Mouse (Mus musculus): ENCODE results near the gene Nol3. TPM values are rescaled to one million over a fixed set of nuclear protein-coding genes. Genes with fewer than 3 reads are reported as not detected.

Nol3 gene
- total and polyA plus RNA-seq, 3 experiments: 17.3 to 23.0 (median 19.7) TPM

DNA sequence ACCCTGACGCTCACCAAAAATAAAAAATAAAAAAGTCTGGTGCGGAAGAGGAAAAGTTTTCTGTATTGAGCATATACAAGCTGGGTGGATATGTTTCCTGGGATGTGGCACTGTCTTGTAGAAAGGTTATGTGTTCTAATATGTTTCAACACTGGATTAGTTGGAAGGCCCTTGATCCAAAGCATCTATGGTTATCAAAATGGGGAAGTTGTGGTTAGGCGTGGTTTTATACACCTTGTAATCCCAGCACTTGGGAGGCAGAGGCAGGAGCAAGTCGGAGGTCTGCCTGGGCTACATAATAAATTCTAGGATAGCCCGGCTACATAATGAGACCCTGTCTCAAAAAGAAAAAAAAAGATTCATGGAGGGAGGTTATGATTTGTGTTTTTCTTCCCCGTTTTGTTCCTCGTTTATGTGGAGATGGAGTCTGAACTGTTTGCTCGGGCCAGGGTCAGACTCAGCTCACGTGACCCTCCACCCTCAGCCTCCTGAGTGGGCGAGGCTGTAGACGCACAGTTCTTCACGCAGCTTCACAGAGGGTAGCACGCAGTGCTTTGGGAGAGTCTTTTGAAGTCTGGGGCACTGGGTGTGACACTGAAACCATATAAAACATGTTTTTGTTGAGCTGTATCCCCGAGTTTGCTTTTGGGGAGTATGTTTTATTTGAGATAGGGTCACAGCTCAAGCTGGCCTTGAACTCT is 38.3 kb upstream of the Nol3 start:
- 91% methylated on average over 14 of the region's 14 CpGs for WGBS
- Histone ChIP-seq H3K36me3 (ENCODE audit: control insufficient read depth, insufficient read depth, low read length) (peaks cover 8% of the 10 kb centered on the region), H3K27ac (no peak overlapping the region), H3K27me3 (ENCODE audit: control insufficient read depth, insufficient read depth, low read length) (no peaks in the 10 kb centered on the region), H3K79me2 (replicated peaks; ENCODE audit: control insufficient read depth, insufficient read depth, low read length) (no peaks in the 10 kb centered on the region), H3K4me1 (ENCODE audit: control insufficient read depth, insufficient read depth, low read length) (no peaks in the 10 kb centered on the region; the same call in 1 of the 2 replicates), H3K4me3 (no peak overlapping the region), H3K9ac (ENCODE audit: low read depth, low read length) (no peak overlapping the region)
- intact Hi-C loops (cut with DNase I): no loop called here
- TF ChIP-seq POLR2A (IDR thresholded peaks at IDR 0.05; ENCODE audit: insufficient read depth, low read depth, low read length) (no peak), EP300 (IDR thresholded peaks at IDR 0.05; ENCODE audit: insufficient read depth, low read depth, low read length) (no peak), CTCF (IDR thresholded peaks at IDR 0.05) (no peak)
- no peak for DNase-seq

DNA sequence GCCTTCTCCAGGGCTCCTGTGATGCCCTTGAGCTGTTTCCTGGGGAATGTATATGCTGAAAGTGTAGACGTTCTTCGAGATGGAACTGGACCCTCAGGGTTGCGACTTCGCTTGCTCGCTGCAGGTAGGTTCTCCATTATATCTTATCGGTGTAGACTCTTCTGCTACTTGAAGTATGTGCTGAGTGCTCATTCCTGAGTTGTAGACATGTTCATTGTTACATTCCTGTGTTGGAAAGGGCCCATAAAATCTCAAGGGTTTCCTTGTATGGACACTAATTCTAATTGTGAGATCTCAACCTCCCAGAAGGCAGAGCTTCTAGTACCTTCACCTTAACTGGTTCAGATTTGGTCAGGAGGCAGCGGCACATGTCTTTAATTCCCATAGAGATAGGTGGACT is 34.9 kb upstream of the Nol3 start:
- Histone ChIP-seq H3K9ac (ENCODE audit: low read depth, low read length) (no peak overlapping the region), H3K4me1 (ENCODE audit: control insufficient read depth, insufficient read depth, low read length) (no peaks in the 10 kb centered on the region), H3K27ac (no peak overlapping the region), H3K79me2 (replicated peaks; ENCODE audit: control insufficient read depth, insufficient read depth, low read length) (no peaks in the 10 kb centered on the region), H3K4me3 (no peak overlapping the region), H3K27me3 (ENCODE audit: control insufficient read depth, insufficient read depth, low read length) (no peaks in the 10 kb centered on the region), H3K36me3 (ENCODE audit: control insufficient read depth, insufficient read depth, low read length) (0 out of 2 replicates have a peak, but pooled peaks cover under 1% of the 10 kb centered on the region)
- intact Hi-C loops (cut with DNase I): no loop called here
- 93% methylated on average over 7 of the region's 7 CpGs for WGBS
- TF ChIP-seq EP300 (IDR thresholded peaks at IDR 0.05; ENCODE audit: insufficient read depth, low read depth, low read length): no peak
- no peak for TF ChIP-seq CTCF (IDR thresholded peaks at IDR 0.05)
- TF ChIP-seq POLR2A (IDR thresholded peaks at IDR 0.05; ENCODE audit: insufficient read depth, low read depth, low read length): no peak
- DNase-seq: no peak

DNA sequence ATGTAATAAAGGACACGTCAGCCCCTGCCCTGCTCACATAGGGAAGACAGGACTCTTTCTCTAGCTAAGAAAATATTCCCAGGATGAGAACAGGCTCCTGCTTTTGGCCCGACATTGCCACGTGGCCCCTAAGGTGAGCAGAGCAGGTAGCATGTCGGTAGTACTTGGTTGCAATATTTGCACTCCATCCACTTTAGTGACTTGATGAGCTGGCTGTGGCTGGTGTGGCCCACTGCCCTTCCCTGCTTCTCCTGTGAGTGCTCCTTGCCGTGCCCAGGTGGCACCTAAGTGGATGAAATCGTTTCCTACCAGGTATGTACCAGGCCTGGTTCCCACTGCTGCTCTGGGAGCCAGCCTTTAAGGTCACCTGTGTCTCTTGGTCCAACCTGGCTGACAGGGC is 24.0 kb upstream of the Nol3 start:
- intact Hi-C loops (cut with DNase I): no loop called here
- Histone ChIP-seq H3K79me2 (replicated peaks; ENCODE audit: control insufficient read depth, insufficient read depth, low read length) (no peaks in the 10 kb centered on the region), H3K27ac (no peak overlapping the region), H3K9ac (ENCODE audit: low read depth, low read length) (no peak overlapping the region), H3K27me3 (ENCODE audit: control insufficient read depth, insufficient read depth, low read length) (no peaks in the 10 kb centered on the region), H3K4me3 (no peak overlapping the region), H3K4me1 (ENCODE audit: control insufficient read depth, insufficient read depth, low read length) (no peaks in the 10 kb centered on the region), H3K36me3 (ENCODE audit: control insufficient read depth, insufficient read depth, low read length) (no peaks in the 10 kb centered on the region)
- WGBS: 89% methylated on average over 6 of the region's 6 CpGs
- no peak for DNase-seq
- TF ChIP-seq POLR2A (IDR thresholded peaks at IDR 0.05; ENCODE audit: insufficient read depth, low read depth, low read length): no peak
- TF ChIP-seq CTCF (IDR thresholded peaks at IDR 0.05): no peak
- no peak for TF ChIP-seq EP300 (IDR thresholded peaks at IDR 0.05; ENCODE audit: insufficient read depth, low read depth, low read length)

DNA sequence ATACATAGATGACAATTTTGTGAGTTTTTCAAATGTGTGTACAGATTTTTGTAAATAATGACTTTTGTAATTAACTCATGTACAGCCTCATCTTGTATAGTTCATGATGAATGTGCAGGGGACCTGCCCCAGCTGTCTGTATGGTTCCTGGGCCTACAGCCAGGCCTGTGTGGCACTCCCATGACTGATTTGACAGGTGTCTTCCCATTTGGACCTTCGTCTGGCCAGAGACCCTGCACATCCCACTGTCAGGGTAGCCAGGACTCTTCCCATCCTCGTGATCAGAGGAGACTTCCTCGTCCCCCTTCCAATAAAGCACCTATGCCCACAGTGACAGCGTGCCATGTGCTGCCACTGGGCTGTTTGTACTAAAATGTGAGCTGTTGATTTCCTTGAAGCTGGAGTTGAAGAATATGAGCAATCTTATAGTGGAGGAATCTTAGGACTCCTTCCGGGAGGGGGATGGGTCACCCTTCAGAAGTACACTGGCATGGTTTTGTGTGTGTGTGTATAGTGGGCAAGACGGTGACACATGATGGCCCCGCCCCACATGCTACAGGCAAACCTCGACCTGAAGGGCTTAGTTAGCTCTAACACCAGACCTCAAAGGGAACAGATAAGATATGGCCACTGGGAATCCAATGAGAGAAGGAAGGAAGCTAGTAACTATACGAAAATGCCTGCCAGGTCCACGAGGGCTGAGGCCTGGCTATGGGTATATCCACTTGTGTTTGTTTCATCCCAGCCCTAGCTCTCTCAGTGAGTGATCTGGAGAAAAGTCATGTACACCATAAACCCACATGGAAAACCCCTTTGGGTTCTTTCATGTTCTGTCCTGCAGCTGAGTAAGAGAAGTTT is 23.0 kb upstream of the Nol3 start:
- Histone ChIP-seq H3K4me1 (ENCODE audit: control insufficient read depth, insufficient read depth, low read length) (no peaks in the 10 kb centered on the region), H3K4me3 (no peak overlapping the region), H3K36me3 (ENCODE audit: control insufficient read depth, insufficient read depth, low read length) (no peaks in the 10 kb centered on the region), H3K9ac (ENCODE audit: low read depth, low read length) (no peak overlapping the region), H3K79me2 (replicated peaks; ENCODE audit: control insufficient read depth, insufficient read depth, low read length) (no peaks in the 10 kb centered on the region), H3K27ac (no peak overlapping the region), H3K27me3 (ENCODE audit: control insufficient read depth, insufficient read depth, low read length) (no peaks in the 10 kb centered on the region)
- WGBS: 76% methylated on average over 10 of the region's 10 CpGs
- intact Hi-C loops (cut with DNase I): no loop called here
- TF ChIP-seq POLR2A (IDR thresholded peaks at IDR 0.05; ENCODE audit: insufficient read depth, low read depth, low read length) (no peak), EP300 (IDR thresholded peaks at IDR 0.05; ENCODE audit: insufficient read depth, low read depth, low read length) (no peak), CTCF (IDR thresholded peaks at IDR 0.05) (no peak)
- DNase-seq: no peak

DNA sequence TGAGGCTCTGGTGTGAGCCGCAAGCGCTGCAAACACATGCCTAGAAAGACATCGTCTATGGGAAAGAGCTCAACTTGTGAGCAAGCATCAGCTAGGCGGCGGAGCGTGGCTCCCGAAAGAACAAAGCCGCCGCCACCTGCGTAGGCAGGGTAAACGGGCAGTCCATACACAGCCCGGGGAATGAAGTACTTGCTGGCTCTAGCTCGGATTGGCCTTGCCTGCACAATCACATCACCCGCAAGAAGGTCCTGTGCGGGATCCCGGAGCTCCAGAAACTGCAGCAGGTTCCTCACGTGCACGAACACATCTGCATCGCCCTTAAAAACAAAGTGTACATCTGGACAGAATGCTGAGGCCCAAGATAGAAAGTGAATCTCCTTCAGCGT is 22.2 kb upstream of the Nol3 start:
- 52% methylated on average over 20 of the region's 20 CpGs for WGBS
- no peak for DNase-seq
- H3K4me3 ChIP-seq: peak overlapping the region; percentile 76
- H3K9ac ChIP-seq (ENCODE audit: low read depth, low read length): no peak overlapping the region
- H3K36me3 ChIP-seq (ENCODE audit: control insufficient read depth, insufficient read depth, low read length): no peaks in the 10 kb centered on the region
- no peaks in the 10 kb centered on the region for H3K27me3 ChIP-seq (ENCODE audit: control insufficient read depth, insufficient read depth, low read length)
- no peak for TF ChIP-seq POLR2A (IDR thresholded peaks at IDR 0.05; ENCODE audit: insufficient read depth, low read depth, low read length)
- no peak for TF ChIP-seq CTCF (IDR thresholded peaks at IDR 0.05)
- TF ChIP-seq EP300 (IDR thresholded peaks at IDR 0.05; ENCODE audit: insufficient read depth, low read depth, low read length): no peak
- intact Hi-C loops (cut with DNase I): loop anchor here (2.0 kb wide), 2 partner anchors 29 to 37 kb away; partner anchors contain the start of gene D230025D16Rik
- H3K79me2 ChIP-seq (replicated peaks; ENCODE audit: control insufficient read depth, insufficient read depth, low read length): no peaks in the 10 kb centered on the region
- no peak overlapping the region for H3K27ac ChIP-seq
- H3K4me1 ChIP-seq (ENCODE audit: control insufficient read depth, insufficient read depth, low read length): no peaks in the 10 kb centered on the region
